Mouse (Mus musculus) liver (tissue): ENCODE results near the gene Ccr6.
"Not testable (repeated sequence)": the region's sequence is repeated elsewhere in the genome, so short reads cannot be mapped to it uniquely, and the experiment has no call there.

Source experiments
- DNase-seq: peaks from one replicate; pipeline ENCODE4 v3.0.0-alpha.2; 2020; ENCODE audit warnings: mixed read lengths

Ccr6 gene

DNA sequence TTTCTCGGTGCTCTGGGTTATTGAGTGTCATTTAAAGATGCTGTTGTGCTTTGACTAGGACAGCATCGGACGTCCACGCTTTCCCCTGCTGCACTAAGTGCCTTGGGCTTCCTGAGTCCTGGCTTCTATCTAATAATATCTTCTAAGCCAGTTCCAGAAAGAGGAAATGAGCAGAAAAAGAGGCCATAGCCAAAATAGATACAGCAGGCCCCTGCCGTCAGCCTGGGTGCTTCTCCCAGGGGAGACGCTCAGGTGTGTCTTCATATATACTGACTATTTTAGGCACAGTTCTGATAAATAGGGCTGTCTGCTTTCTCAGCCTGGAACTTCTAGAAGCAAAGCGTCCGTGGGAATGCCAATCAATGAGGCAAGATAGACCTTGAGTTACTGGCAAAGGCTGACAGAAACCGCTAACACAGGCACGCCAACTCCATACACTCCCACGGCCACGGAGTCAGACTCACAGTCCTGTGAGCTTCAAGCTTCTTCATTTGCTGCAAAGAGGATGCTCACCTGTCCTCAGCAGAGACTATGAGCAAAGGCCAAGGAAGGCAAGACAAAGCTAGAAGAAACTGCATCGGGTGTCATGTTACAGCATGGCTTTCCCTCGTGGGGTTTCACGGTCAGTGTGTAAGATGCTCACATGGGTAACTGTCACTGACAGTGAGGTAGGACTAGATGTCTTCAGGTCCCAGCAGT lies 2.3 kb downstream of the Ccr6 start:
- DNase-seq = no peak

- no peak for DNase-seq
Measured at GRCm38 (mm10) chr17:8239561-8239960, 3.7 kb downstream of the Ccr6 start.

DNA sequence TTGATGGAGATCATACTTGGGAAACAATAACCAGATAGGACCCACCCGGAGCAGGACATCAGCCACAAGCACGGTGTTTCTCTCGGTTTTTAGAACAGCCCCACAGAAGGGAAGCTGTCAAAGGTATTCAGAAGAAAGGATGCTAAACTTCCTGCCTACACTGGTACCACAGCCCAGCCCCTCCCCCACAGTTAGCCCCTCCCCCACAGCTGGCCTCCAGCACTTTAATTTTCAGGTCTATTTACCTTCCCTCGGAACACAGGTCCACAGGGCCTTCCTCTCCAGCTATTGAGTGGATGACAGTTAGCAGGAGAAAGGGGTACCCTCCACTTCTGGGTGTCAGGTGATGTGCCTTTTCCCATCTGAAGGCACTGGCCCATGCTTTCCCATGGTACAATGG lies 4.7 kb downstream of the Ccr6 start:
- DNase-seq = no peak

GRCm38 (mm10) chr17:8241645-8242044 lies 5.8 kb downstream of the Ccr6 start:
- DNase-seq = no peak

- DNase-seq = no peak
Measured at GRCm38 (mm10) chr17:8242186-8242585, 6.3 kb downstream of the Ccr6 start.

GRCm38 (mm10) chr17:8244124-8244523 lies 8.3 kb downstream of the Ccr6 start:
- no peak for DNase-seq

GRCm38 (mm10) chr17:8246102-8246754 lies 10.4 kb downstream of the Ccr6 start:
- no peak for DNase-seq

DNA sequence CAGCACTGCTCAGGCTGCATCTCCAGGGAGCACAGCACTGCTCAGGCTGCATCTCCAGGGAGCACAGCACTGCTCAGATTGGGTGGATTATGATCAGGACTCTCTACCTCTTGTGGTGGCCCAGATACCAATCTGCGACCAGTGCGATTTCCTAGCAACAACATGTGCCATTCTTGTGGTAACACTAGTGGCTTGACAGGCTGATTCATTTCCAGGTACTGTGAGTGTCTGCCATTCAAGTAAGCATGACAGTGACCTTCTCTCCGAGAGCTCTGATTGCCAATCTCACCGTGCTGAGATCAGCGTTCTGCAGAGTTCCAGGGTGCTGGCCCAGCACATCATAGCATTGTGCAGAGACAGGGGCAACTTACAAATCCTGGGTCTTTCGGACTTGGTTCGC lies 15.9 kb downstream of the Ccr6 start:
- no peak for DNase-seq

- no peak for DNase-seq
Measured at GRCm38 (mm10) chr17:8254268-8254667, 18.4 kb downstream of the Ccr6 start.

GRCm38 (mm10) chr17:8254914-8255313 lies 19.1 kb downstream of the Ccr6 start:
- DNase-seq = no peak

DNA sequence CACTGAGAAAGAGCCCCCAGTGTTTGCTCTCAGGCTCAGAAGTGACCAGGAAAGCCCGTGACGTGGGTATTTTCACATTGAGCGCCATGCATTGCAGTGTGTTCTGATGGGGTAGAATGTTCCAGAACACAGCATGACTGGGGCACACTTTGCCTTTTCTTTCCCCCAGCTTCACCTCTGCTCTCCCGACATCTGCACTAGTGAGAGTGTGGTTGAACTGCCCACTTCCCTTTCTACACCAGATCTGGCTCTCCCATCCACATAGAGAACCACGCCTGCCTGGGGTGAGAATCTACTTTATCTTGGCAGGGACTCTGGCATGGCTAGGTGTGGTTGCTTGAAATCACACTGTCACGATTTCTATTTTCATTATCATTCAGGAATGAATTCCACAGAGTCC lies 19.7 kb downstream of the Ccr6 start:
- no peak for DNase-seq

GRCm38 (mm10) chr17:8256982-8257381 lies 21.1 kb downstream of the Ccr6 start:
- DNase-seq = no peak

GRCm38 (mm10) chr17:8264638-8265037 lies 28.8 kb downstream of the Ccr6 start:
- DNase-seq = not testable (repeated sequence)

DNA sequence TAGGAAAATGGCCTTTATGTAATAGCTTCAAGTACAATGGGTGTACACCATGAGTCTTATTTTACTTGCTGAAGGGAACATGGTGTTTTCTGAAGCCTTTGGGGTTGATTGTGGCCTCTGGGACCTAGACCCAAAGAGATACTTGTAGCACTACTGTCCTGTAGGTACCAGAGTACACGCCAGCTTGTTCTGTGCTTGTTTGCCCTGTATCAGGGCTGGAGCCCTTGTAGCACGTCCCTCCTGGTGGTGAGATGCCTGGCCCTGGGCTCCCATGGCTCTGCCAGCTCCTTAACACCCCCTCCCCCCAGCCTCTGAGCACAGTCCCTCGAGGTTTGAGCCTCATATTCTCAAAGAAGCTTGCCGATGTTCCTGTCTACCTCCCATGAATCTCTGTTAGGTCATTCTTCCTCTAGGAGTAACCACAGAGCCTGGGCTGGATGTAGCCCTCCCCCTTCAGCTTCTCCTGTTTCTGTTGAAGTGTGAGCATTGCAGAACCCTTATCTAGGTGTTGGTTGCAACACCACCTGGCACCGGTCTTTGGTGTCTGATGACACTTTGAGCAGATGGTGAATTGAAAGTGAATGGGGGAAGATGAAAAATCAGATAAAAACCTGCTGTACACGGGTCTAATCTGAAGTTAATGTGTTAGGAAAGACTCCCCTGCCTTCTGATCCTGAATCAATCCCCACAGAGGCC lies 36.4 kb downstream of the Ccr6 start:
- DNase-seq = no peak

GRCm38 (mm10) chr17:8272951-8273350 lies 37.1 kb downstream of the Ccr6 start:
- peak; percentile 30 for DNase-seq

DNA sequence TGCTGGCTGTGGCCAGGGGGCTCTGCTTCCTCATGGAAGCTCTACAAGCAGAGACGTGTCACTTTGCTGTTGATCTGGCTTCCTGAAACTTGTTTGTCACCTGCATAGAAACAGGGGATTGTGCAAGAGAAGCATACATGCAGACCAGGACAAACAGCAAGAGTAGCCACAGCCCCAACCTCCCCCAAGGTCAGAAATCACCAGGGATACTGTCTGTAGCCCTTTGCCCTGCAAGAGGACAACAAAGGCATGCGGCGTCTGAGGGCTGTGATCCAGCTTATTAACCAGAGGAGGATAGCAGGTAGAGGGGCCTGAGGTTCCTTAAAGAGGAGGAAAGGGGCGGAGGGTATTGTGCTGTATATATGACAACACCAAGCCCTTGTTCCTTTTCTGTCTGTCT lies 40.2 kb downstream of the Ccr6 start:
- no peak for DNase-seq

GRCm38 (mm10) chr17:8276680-8277079 lies 40.8 kb downstream of the Ccr6 start:
- DNase-seq = no peak

DNA sequence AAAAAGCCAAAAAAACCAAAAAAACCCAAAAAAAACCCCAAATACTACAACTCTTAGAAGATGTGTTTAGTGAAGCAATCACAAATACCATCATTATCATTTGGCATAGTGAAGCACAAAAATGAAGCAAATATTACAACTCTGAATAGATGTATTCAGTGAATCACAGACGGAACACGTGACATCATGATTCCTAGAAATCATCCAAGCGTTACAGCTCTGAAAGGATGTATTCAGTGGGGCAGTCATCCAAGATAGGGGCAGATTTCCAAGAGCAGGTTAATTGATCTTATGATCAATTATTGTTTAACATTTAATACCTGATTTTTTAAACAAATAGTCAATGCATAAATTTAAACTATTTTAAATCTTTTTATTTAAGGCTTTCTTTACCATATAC lies 41.4 kb downstream of the Ccr6 start:
- DNase-seq = no peak

- DNase-seq = no peak
Measured at GRCm38 (mm10) chr17:8278356-8278755, 42.5 kb downstream of the Ccr6 start.

DNA sequence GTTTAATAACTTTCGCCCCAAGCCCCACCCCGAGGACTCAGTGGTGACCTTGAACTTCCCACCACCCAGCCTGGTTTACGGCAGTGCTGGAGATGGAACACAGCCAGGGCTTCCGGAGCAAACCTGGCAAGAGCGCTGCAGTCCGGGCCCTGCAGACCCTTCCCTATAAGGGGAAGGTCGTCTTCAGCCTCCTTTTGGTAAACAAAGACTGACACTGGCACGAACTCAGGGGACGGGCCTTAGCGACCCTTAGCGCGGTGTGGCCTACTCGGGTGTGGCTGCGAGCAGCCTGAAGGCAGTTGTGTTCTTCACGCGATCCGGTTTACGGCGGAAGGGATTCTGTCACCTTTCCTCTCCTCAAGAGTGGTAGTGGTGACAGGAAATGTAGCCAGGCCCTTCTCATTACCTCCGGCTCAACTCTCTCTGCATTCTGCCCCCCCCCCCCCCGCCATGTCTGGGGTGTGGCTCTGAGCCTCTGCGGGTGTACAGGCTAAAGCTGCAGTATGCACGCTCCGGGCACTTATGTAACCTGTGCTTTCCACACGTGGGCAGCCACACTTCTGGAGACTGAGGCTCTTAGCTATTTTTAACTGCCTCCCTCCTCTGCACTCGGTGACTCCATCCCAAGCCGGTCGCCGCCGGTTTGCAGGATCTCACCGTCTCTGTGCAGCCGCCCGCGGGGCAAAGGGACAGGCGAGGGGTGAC lies 47.1 kb downstream of the Ccr6 start, which contains the start of gene Mpc1:
Mpc1 (plus strand) TSS at position 84 of the 705 bp plus-strand sequence.
- peak; percentile 69 for DNase-seq

DNA sequence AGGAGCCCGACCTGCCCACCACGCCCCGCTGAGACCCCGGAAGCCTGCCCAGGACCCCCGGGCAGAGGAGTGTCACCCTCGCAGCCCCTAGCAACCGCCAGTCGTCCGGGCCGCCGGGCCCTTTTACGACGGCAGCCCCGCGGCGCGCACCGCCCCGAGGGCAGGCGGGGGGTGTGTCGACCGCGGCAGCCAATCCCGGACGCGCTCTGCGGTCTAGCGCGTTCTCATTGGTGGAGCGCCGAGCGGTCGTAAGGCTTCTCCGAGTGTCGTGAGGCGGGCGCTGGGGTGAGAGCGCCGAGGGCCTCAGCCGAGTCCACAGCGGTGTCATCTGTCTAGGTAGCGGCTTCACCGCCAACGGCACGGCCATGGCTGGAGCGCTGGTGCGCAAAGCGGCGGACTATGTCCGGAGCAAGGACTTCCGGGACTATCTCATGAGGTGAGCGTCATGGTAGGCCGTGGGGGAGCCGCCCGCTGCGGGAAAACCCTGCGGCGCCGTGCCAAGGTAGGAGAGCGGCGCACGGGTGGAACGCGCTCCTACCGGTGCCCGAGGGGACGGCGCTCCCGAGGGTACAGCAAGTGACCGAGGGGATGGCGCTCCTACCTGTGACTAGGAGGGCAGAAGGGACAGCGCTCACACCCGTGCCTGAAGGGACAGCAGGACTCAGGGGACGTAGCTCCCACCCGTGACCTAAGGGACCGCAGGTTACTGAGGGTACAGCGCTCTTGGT lies 47.8 kb downstream of the Ccr6 start:
- DNase-seq = peak; percentile 96

DNA sequence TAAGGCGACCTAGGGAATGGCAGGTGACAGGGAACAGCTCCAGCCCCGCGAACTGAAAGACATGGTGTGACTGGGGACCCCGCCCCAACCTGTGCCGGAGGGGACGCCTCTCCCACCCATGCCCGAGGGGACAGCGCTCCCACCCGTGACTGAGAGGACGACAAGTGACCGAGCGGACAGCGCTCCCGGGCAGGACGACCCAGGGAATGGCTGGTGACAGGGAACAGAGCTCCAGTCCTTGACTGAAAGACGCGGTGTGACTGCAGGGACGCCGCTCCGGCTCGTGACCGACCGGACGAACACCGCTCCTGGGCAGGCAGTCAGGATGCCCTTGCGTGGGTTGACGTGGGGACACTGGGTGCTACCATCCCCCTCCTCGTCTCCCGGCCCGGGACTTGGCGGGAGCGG lies 48.4 kb downstream of the Ccr6 start:
- peak; percentile 54 for DNase-seq

- DNase-seq = peak; percentile 60
Measured at GRCm38 (mm10) chr17:8285056-8285455, 49.2 kb downstream of the Ccr6 start.
